Mouse (Mus musculus) MEL (cell line): Measurements from ENCODE around the gene Mrpl58.

ENCODE experiments used
- CHD1 ChIP-seq: IDR thresholded peaks from 2 replicates; pipeline ENCODE4 v1.6.1; 2012; ENCODE audit warnings: low read depth, mild to moderate bottlenecking, inconsistent platforms, low read length, improper control_type of control experiment
- CTCF ChIP-seq, 3 experiments: IDR thresholded peaks in 2 of 3; conservative IDR thresholded peaks in 1 of 3; 2 replicates each; pipeline ENCODE4 v1.5.1; 2011 to 2012; ENCODE audit warnings: low read length in 3 of 3, low read depth in 2 of 3, mild to moderate bottlenecking in 2 of 3, improper control_type of control experiment in 1 of 3, inconsistent platforms in 1 of 3, mixed read lengths in 1 of 3, moderate library complexity in 1 of 3; ENCODE audit not compliant: control insufficient read depth in 1 of 3, insufficient read depth in 1 of 3, poor library complexity in 1 of 3, severe bottlenecking in 1 of 3
- ELF1 ChIP-seq: IDR thresholded peaks from 2 replicates; pipeline ENCODE4 v1.6.1; 2014; ENCODE audit warnings: low read depth, mild to moderate bottlenecking, inconsistent platforms, low read length, improper control_type of control experiment, moderate library complexity
- EP300 ChIP-seq, 2 experiments: IDR thresholded peaks; 2 replicates each; pipeline ENCODE4 v1.6.1; 2011; ENCODE audit warnings: improper control_type of control experiment in 2 of 2, low read length in 2 of 2, low read depth in 1 of 2, mild to moderate bottlenecking in 1 of 2
- MAX ChIP-seq: IDR thresholded peaks from 2 replicates; pipeline ENCODE4 v1.6.1; 2011; ENCODE audit warnings: low read length, improper control_type of control experiment
- POLR2A ChIP-seq, 2 experiments: IDR thresholded peaks; 2 replicates each; pipeline ENCODE4 v1.6.1; 2011 to 2012; ENCODE audit warnings: low read length in 2 of 2, mild to moderate bottlenecking in 2 of 2, control low read depth in 1 of 2, improper control_type of control experiment in 1 of 2, low read depth in 1 of 2, moderate library complexity in 1 of 2; ENCODE audit not compliant: control insufficient read depth in 1 of 2, insufficient read depth in 1 of 2, poor library complexity in 1 of 2
- POLR2AphosphoS2 ChIP-seq: IDR thresholded peaks from 2 replicates; pipeline ENCODE4 v1.6.1; 2011; ENCODE audit warnings: low read length, improper control_type of control experiment
- POLR2AphosphoS5 ChIP-seq: IDR thresholded peaks from 2 replicates; pipeline ENCODE4 v1.6.1; 2012; ENCODE audit warnings: low read depth, borderline replicate concordance, mild to moderate bottlenecking, inconsistent platforms, low read length, moderate library complexity, mixed read lengths
- ZMIZ1 ChIP-seq: IDR thresholded peaks from 2 replicates; pipeline ENCODE4 v1.6.1; 2012; ENCODE audit warnings: low read depth, mild to moderate bottlenecking, inconsistent platforms, low read length, improper control_type of control experiment, moderate library complexity

DNA sequence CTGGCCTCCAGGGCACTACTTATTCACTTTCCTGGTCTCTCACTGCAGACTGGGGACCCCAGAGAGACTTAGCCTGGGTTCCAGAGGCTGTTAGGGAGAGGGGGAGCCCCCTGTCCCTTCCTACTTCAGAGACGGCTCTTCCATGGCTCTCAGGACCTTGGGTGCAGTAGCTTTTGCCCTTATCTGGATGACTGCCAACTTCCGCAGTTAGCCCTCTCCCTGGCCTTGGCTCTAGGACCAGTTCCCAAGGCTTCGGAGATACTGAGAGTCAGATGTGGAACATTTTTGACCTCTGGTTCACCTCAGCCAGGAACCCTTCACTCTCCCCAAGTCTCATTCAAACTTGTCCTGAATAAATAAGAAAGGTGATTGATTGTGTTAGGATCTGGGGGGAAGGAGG is 43.4 kb downstream of the Mrpl58 start:
- no peak for TF ChIP-seq EP300 (IDR thresholded peaks at IDR 0.05; ENCODE audit: low read depth in 1 of 2, low read length in 2 of 2)
- no peak for TF ChIP-seq CTCF (IDR thresholded peaks at IDR 0.05 in 2 of 3, conservative IDR thresholded peaks at IDR 0.05 in 1 of 3; ENCODE audit: control insufficient read depth in 1 of 3, insufficient read depth in 1 of 3, low read depth in 2 of 3, low read length in 3 of 3, poor library complexity in 1 of 3, severe bottlenecking in 1 of 3)
- TF ChIP-seq POLR2AphosphoS2, result no peak
- no peak for TF ChIP-seq POLR2A (IDR thresholded peaks at IDR 0.05; ENCODE audit: control insufficient read depth in 1 of 2, insufficient read depth in 1 of 2, low read depth in 1 of 2, low read length in 2 of 2, poor library complexity in 1 of 2)
- TF ChIP-seq POLR2AphosphoS5, result no peak
- TF ChIP-seq ELF1, result no peak
- TF ChIP-seq MAX, result no peak
- no peak for TF ChIP-seq CHD1
- no peak for TF ChIP-seq ZMIZ1
